Comparison of ENCODE assay signal across 9 mouse cellular contexts in the genomic region with DNA sequence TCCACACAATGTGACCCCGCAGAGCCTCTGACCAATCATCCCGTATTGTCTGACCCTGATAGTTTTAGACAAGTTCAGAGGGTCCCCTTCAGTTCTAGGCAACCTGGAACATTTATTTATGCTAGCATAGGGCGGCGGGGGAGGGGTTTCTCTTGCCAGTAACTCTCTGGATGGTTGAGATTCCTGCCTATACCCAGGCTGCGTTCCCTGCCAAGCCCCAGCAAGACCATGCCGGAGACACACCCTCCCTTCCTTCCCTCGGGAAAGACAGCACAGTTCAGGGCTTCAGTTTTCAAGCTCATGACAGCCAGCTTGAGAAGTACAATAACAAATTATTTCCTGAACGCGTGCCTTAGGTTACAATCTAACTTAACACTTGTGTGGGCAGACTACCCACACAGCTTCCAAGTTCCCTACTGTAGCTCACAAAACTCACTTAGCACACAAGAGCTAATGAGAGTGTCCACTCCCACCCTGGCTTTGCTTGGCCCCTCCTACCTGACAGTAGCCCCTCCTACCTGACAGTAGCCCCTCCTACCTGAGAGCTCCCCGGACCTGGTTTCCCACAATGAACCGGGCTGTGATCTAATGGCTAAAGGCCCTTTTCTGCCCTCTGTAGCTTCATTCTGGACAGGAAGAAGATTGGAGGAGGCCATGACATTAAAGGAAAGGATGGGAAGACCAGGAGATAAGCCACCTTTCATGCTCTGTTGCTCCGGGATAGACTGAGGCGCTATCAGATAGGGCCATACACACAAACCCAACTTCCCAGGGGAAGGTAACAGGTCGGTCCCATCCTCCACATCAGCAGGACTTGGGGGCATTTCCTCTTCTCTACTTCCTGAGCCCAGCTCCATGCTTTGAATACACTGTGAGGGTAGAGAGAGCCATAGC. TPM values are rescaled to one million over a fixed set of nuclear protein-coding genes. Genes with fewer than 3 reads are reported as not detected.
DNase-seq lines count a peak whose midpoint lies in the region; ATAC-seq and TF ChIP-seq lines count a peak whose summit lies in the region.
"Had no signal": no experiment of that assay in that cellular context is flagged by ENCODE, and none has a peak within 500 bp of the region (broad histone marks: within the 10 kb centered on the region; RNA-seq: fewer than 3 reads in every experiment).

No protein-coding gene starts in this region.

- peak; percentile 75 for DNase-seq in ES-E14 (ENCODE audit: low read depth, low spot score)
- DNase-seq in adrenal gland, postnatal 14 days = peak; percentile 66
- DNase-seq in lung, postnatal 10 days = peak; percentile 67
- DNase-seq in thymus, postnatal 36 days = peak; percentile 32 to 38
- DNase-seq in urinary bladder, postnatal 25 days (ENCODE audit: low spot score) = no peak
- DNase-seq in cerebellum, adult 9-11 months = no peak

- peak overlapping the region; percentile 24 to 30; a peak in 3 of 4 replicates for H3K4me3 ChIP-seq in ES-E14 (ENCODE audit: insufficient read depth in 1 of 2, low read depth in 1 of 2, low read length in 2 of 2, poor library complexity in 1 of 2, severe bottlenecking in 1 of 2)
- H3K4me3 ChIP-seq in heart, embryonic 13.5 days = no peak overlapping the region
- H3K4me3 ChIP-seq in kidney, embryonic 15.5 days (replicated peaks) = no peak overlapping the region
- H3K4me3 ChIP-seq: erythroblast, embryonic 14.5 days had no signal

- H3K9ac ChIP-seq in ES-E14 (ENCODE audit: insufficient read depth, low read depth, low read length, poor library complexity, severe bottlenecking) = no peak overlapping the region
- peak overlapping the region; percentile 52; the same call in 1 of the 2 replicates for H3K9ac ChIP-seq in heart, embryonic 13.5 days
- no peak overlapping the region for H3K9ac ChIP-seq in kidney, embryonic 15.5 days

- H3K9me3 ChIP-seq in ES-E14 (ENCODE audit: control insufficient read depth, insufficient read depth, low read depth, low read length) = no peaks in the 10 kb centered on the region
- no peaks in the 10 kb centered on the region for H3K9me3 ChIP-seq in heart, embryonic 13.5 days
- no peaks in the 10 kb centered on the region for H3K9me3 ChIP-seq in kidney, embryonic 15.5 days (replicated peaks)

- ATAC-seq in heart, embryonic 13.5 days (ENCODE audit: extremely low read depth, insufficient number of reproducible peaks, low FRiP score, low TSS enrichment) = peak; percentile 40; the same call in 1 of the 2 replicates
- peak; percentile 65 for ATAC-seq in kidney, embryonic 15.5 days (replicated peaks; ENCODE audit: low FRiP score)

- peaks cover 0 to 31% of the 10 kb centered on the region in 2 experiments; a peak in 2 of 4 replicates for H3K4me1 ChIP-seq in ES-E14 (ENCODE audit: control insufficient read depth in 2 of 2, insufficient read depth in 2 of 2, low read length in 2 of 2, poor library complexity in 1 of 2)
- peaks cover 59% of the 10 kb centered on the region for H3K4me1 ChIP-seq in heart, embryonic 13.5 days
- H3K4me1 ChIP-seq in kidney, embryonic 15.5 days = peaks cover 59% of the 10 kb centered on the region

- H3K36me3 ChIP-seq in ES-E14 (ENCODE audit: control insufficient read depth, insufficient read depth, low read length, poor library complexity, severe bottlenecking) = no peaks in the 10 kb centered on the region
- peaks cover 18% of the 10 kb centered on the region for H3K36me3 ChIP-seq in heart, embryonic 13.5 days
- no peaks in the 10 kb centered on the region; the same call in 1 of the 2 replicates for H3K36me3 ChIP-seq in kidney, embryonic 15.5 days

- in situ Hi-C loops in ES-E14 (cut with MboI; ENCODE audit: low sequenced_read_pairs in 2 of 2, unreplicated experiment in 2 of 2) = no loop called here

- H3K4me2 ChIP-seq in heart, embryonic 13.5 days = peak overlapping the region; percentile 44
- H3K4me2 ChIP-seq in kidney, embryonic 15.5 days = peak overlapping the region; percentile 43

- H3K27ac ChIP-seq in ES-E14 (ENCODE audit: insufficient read depth, low read depth, low read length, poor library complexity, severe bottlenecking) = no peak overlapping the region
- H3K27ac ChIP-seq in heart, embryonic 13.5 days (replicated peaks) = peak overlapping the region; percentile 91
- peak overlapping the region; percentile 93 for H3K27ac ChIP-seq in kidney, embryonic 15.5 days

- 29% methylated on average over 14 of the region's 14 CpGs for WGBS in heart, embryonic 13.5 days
- WGBS in kidney, embryonic 15.5 days = 36% methylated on average over 14 of the region's 14 CpGs

- H3K27me3 ChIP-seq in heart, embryonic 13.5 days (replicated peaks) = no peaks in the 10 kb centered on the region
- H3K27me3 ChIP-seq in kidney, embryonic 15.5 days = no peaks in the 10 kb centered on the region

TF ChIP-seq in ES-E14, 5 proteins besides CTCF, POLR2A, EP300 and RAD21:
- no peak for TF ChIP-seq HCFC1 (IDR thresholded peaks at IDR 0.05; ENCODE audit: borderline replicate concordance, insufficient read depth, low read length)
- TF ChIP-seq ZNF384 (IDR thresholded peaks at IDR 0.05; ENCODE audit: low read depth, low read length) = no peak
- TF ChIP-seq CHD2 (IDR thresholded peaks at IDR 0.05; ENCODE audit: low read depth, low read length) = no peak
- no peak for TF ChIP-seq MAFK (IDR thresholded peaks at IDR 0.05; ENCODE audit: insufficient read depth, low read depth, low read length)
- TF ChIP-seq ZC3H11A (IDR thresholded peaks at IDR 0.05; ENCODE audit: borderline replicate concordance, low read depth, low read length) = no peak

RNA-seq across cellular contexts. Expression of gene Klhl3, which starts 46.6 kb away (rescaled TPM):
- 0.63 and 0.67 TPM in 2 replicates for total RNA-seq in ES-E14 (2012; rRNA removed)
- total RNA-seq in adrenal gland, postnatal 14 days (2021) = 2.4 and 3.1 TPM in 2 replicates
- polyA plus RNA-seq in heart, embryonic 13.5 days (2015; fragmentation: Nextera tagmentation; extraction: Ambion mirVana) = 4.6 and 5.5 TPM in 2 replicates
- polyA plus RNA-seq in kidney, embryonic 15.5 days (2015; fragmentation: Nextera tagmentation; extraction: Ambion mirVana) = 6.5 and 7.2 TPM in 2 replicates
- polyA plus RNA-seq: erythroblast, embryonic 14.5 days had no signal

Comparison
In these comparisons a context has a peak if more than half of its experiments do, and no peak if none do; other contexts are left out.
1. DNase-seq: peak in ES-E14 (single experiment), adrenal gland, postnatal 14 days (single experiment), lung, postnatal 10 days (single experiment) and thymus, postnatal 36 days (2 of 2); none in urinary bladder, postnatal 25 days (single experiment) and cerebellum, adult 9-11 months (single experiment).
2. H3K4me3 ChIP-seq: peak in ES-E14 (2 of 2); none in heart, embryonic 13.5 days (single experiment) and kidney, embryonic 15.5 days (single experiment).